Mouse (Mus musculus): Measurements from ENCODE around the gene Serpinf2. TPM values are rescaled to one million over a fixed set of nuclear protein-coding genes. Genes with fewer than 3 reads are reported as not detected.

The Serpinf2 gene
- polyA plus RNA-seq, 1 experiment from 2014 or later = 0.52 TPM

DNA sequence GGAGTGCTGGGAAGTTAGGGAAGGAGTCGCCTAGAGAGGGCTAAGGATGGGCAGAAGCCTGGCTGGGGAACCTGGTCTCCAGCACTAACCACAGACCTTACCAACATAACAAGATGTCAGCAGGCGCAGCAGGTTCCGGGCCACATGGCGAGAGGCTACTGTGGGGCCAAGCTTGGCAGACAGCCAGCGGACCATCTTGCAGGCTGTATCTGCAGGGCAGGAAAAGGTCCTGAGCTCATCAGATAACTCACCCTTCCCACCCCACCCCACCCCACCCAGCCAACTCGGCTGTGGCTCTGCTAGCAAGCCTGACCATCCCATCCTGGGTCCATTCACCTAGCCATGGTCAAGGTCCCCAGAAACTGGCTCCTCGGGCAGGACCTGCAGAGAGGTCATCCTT lies 10.3 kb upstream of the Serpinf2 start:
- ATAC-seq (ENCODE audit: insufficient number of reproducible peaks, low FRiP score, low TSS enrichment, low read depth) = no peak
- no peak overlapping the region for H3K4me2 ChIP-seq (ENCODE audit: low read depth, severe bottlenecking)
- no peak overlapping the region for H3K4me3 ChIP-seq (ENCODE audit: low read depth, low read length)
- no peak for DNase-seq (ENCODE audit: low spot score)
- WGBS = 89% methylated on average over 7 of the region's 7 CpGs
- peaks cover under 1% of the 10 kb centered on the region; the same call in 1 of the 2 replicates for H3K4me1 ChIP-seq (ENCODE audit: control insufficient read depth, insufficient read depth, low read length)
- no peak overlapping the region for H3K9ac ChIP-seq (ENCODE audit: low read length)
- peaks cover 6% of the 10 kb centered on the region; the same call in 1 of the 2 replicates for H3K36me3 ChIP-seq (ENCODE audit: control insufficient read depth, insufficient read depth, low read length)
- no peaks in the 10 kb centered on the region for H3K27me3 ChIP-seq (ENCODE audit: control insufficient read depth, insufficient read depth, low read length)
- H3K9me3 ChIP-seq (ENCODE audit: control insufficient read depth, low read length) = no peaks in the 10 kb centered on the region
- H3K27ac ChIP-seq (replicated peaks; ENCODE audit: low read depth, low read length) = no peak overlapping the region

DNA sequence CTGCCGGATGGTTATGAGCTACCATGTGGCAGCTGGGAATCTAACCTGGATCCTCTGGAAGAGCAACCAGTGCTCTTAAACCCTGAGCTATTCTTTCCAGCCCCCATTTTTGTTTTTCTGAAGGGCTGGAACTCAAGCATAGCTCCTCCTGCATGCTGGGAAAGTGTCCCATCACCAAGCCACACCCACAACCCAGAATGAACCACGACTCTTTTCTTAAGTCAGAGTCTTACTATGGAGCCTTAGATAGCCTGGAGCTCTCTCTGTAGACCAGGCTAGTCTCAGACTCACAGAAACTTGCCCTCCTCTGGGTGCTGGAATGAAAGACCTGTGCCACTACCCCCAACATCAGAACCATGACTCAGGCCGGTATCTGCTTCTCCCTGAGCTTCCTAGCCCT lies 9.2 kb upstream of the Serpinf2 start:
- H3K36me3 ChIP-seq (ENCODE audit: control insufficient read depth, insufficient read depth, low read length) = peaks cover 8% of the 10 kb centered on the region; the same call in 1 of the 2 replicates
- H3K4me1 ChIP-seq (ENCODE audit: control insufficient read depth, insufficient read depth, low read length) = no peaks in the 10 kb centered on the region; the same call in 1 of the 2 replicates
- DNase-seq (ENCODE audit: low spot score) (no peak), ATAC-seq (ENCODE audit: insufficient number of reproducible peaks, low FRiP score, low TSS enrichment, low read depth) (no peak)
- H3K4me2 ChIP-seq (ENCODE audit: low read depth, severe bottlenecking) = no peak overlapping the region
- H3K4me3 ChIP-seq (ENCODE audit: low read depth, low read length) = no peak overlapping the region
- 72% methylated on average over 3 of the region's 3 CpGs for WGBS
- H3K27ac ChIP-seq (replicated peaks; ENCODE audit: low read depth, low read length) = no peak overlapping the region
- no peaks in the 10 kb centered on the region for H3K27me3 ChIP-seq (ENCODE audit: control insufficient read depth, insufficient read depth, low read length)
- H3K9ac ChIP-seq (ENCODE audit: low read length) = no peak overlapping the region
- no peaks in the 10 kb centered on the region for H3K9me3 ChIP-seq (ENCODE audit: control insufficient read depth, low read length)

DNA sequence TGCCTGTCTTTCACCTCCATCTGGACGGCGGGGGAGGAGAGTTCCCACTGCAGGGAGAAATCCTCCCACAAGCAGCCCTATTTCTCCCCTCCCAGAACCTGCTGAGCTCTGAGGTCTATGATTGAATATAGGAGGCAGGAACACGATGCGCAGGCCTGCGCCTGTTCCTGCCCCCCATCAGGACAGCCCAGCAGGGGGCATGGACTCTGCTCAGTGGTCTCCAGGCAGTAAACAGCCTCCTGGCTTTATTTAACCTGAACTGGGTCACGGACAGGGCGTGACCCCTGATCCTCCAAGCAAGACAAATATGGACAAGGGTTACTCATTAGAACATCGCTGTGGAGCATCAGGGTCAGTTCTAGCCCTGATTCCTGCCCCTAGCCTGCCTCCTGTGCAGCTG lies 4.3 kb upstream of the Serpinf2 start:
- 0 out of 2 replicates have a peak overlapping the region, but pooled peaks have one; percentile 22 for H3K9ac ChIP-seq (ENCODE audit: low read length)
- H3K9me3 ChIP-seq (ENCODE audit: control insufficient read depth, low read length) = no peaks in the 10 kb centered on the region
- no peak overlapping the region for H3K27ac ChIP-seq (replicated peaks; ENCODE audit: low read depth, low read length)
- H3K4me3 ChIP-seq (ENCODE audit: low read depth, low read length) = no peak overlapping the region
- WGBS = 42% methylated on average over 8 of the region's 8 CpGs
- DNase-seq (ENCODE audit: low spot score) (no peak), ATAC-seq (ENCODE audit: insufficient number of reproducible peaks, low FRiP score, low TSS enrichment, low read depth) (no peak)
- peaks cover 5% of the 10 kb centered on the region; the same call in 1 of the 2 replicates for H3K36me3 ChIP-seq (ENCODE audit: control insufficient read depth, insufficient read depth, low read length)
- no peaks in the 10 kb centered on the region for H3K4me1 ChIP-seq (ENCODE audit: control insufficient read depth, insufficient read depth, low read length)
- no peaks in the 10 kb centered on the region for H3K27me3 ChIP-seq (ENCODE audit: control insufficient read depth, insufficient read depth, low read length)
- no peak overlapping the region for H3K4me2 ChIP-seq (ENCODE audit: low read depth, severe bottlenecking)

DNA sequence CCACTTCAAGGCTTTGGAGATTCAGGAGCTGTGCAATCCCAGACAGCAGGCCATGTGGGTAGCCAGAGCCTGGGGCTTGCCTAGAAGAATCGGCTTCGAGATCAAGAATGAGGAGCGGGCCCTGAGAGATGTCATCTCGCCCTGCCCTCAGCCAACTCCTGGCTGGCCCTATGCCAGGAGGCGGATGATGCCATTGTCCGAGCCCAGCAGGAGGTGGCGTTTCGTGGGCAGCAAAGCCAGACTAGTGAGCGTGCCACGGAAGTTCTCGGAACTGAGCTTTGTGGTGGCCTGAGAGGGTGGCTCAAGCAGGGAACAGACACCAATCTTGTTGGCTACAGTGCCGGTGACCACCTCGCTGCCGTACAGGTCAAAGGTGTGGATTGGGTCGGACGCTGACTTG lies 2.2 kb upstream of the Serpinf2 start:
- Histone ChIP-seq H3K36me3 (ENCODE audit: control insufficient read depth, insufficient read depth, low read length) (0 out of 2 replicates have a peak, but pooled peaks cover 2% of the 10 kb centered on the region), H3K4me1 (ENCODE audit: control insufficient read depth, insufficient read depth, low read length) (no peaks in the 10 kb centered on the region), H3K9ac (ENCODE audit: low read length) (no peak overlapping the region), H3K4me2 (ENCODE audit: low read depth, severe bottlenecking) (no peak overlapping the region), H3K27me3 (ENCODE audit: control insufficient read depth, insufficient read depth, low read length) (no peaks in the 10 kb centered on the region), H3K4me3 (ENCODE audit: low read depth, low read length) (no peak overlapping the region), H3K27ac (replicated peaks; ENCODE audit: low read depth, low read length) (no peak overlapping the region), H3K9me3 (ENCODE audit: control insufficient read depth, low read length) (no peaks in the 10 kb centered on the region)
- DNase-seq (ENCODE audit: low spot score) = no peak
- 93% methylated on average over 16 of the region's 16 CpGs for WGBS
- ATAC-seq (ENCODE audit: insufficient number of reproducible peaks, low FRiP score, low TSS enrichment, low read depth) = no peak

DNA sequence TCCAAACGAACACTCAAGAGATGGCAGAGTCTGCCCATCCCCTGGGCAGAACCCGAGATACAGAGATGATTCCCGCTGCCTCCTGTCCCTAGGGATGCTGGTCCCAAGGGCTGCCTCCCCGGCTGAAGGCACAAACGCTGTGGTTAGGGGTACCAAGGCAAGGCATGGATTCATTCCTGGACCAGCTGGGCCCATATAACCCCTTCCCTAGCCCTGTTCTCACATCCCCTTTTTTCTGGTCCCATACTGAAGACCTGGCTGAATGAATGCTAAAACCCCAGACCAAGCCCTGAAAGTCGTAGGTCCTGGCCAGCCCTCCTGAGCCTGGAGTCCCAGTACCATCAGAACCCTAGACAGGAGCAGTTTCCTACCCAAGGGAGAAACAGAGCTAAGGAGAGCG lies 1.6 kb upstream of the Serpinf2 start:
- H3K36me3 ChIP-seq (ENCODE audit: control insufficient read depth, insufficient read depth, low read length) = 0 out of 2 replicates have a peak, but pooled peaks cover 2% of the 10 kb centered on the region
- no peaks in the 10 kb centered on the region for H3K9me3 ChIP-seq (ENCODE audit: control insufficient read depth, low read length)

DNA sequence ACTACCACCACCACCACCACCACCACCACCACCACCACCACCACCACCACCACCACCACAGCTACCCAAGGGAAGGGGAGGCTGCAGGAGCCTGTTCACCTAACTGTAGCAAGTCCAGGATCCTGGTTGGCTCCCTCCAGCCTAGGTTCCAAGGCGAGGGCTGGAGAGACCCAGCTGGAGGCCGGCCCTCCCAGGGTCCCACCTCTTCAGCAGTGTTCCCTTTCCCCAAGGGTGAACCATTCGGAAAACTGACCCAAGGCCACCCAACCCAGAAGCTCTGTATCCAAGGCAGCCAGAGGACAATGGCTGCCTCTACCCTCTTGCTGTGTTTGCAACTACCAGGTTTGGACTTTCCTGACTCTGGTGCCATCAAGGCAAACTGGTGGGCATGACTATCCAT lies 560 bp upstream of the Serpinf2 start:
- Histone ChIP-seq H3K9me3 (ENCODE audit: control insufficient read depth, low read length) (no peaks in the 10 kb centered on the region), H3K4me3 (ENCODE audit: low read depth, low read length) (no peak overlapping the region), H3K27me3 (ENCODE audit: control insufficient read depth, insufficient read depth, low read length) (no peaks in the 10 kb centered on the region), H3K36me3 (ENCODE audit: control insufficient read depth, insufficient read depth, low read length) (0 out of 2 replicates have a peak, but pooled peaks cover 2% of the 10 kb centered on the region), H3K4me2 (ENCODE audit: low read depth, severe bottlenecking) (no peak overlapping the region), H3K4me1 (ENCODE audit: control insufficient read depth, insufficient read depth, low read length) (no peaks in the 10 kb centered on the region), H3K9ac (ENCODE audit: low read length) (no peak overlapping the region), H3K27ac (replicated peaks; ENCODE audit: low read depth, low read length) (no peak overlapping the region)
- ATAC-seq (ENCODE audit: insufficient number of reproducible peaks, low FRiP score, low TSS enrichment, low read depth) (no peak), DNase-seq (ENCODE audit: low spot score) (no peak)
- WGBS = 85% methylated on average over 3 of the region's 3 CpGs

More for the DNA sequence above, 1.6 kb upstream of the Serpinf2 start:
- Histone ChIP-seq H3K4me1 (ENCODE audit: control insufficient read depth, insufficient read depth, low read length) (no peaks in the 10 kb centered on the region), H3K9ac (ENCODE audit: low read length) (no peak overlapping the region), H3K27ac (replicated peaks; ENCODE audit: low read depth, low read length) (no peak overlapping the region), H3K27me3 (ENCODE audit: control insufficient read depth, insufficient read depth, low read length) (no peaks in the 10 kb centered on the region), H3K4me2 (ENCODE audit: low read depth, severe bottlenecking) (no peak overlapping the region), H3K4me3 (ENCODE audit: low read depth, low read length) (no peak overlapping the region)
- 82% methylated on average over 7 of the region's 7 CpGs for WGBS
- DNase-seq (ENCODE audit: low spot score) = no peak
- ATAC-seq (ENCODE audit: insufficient number of reproducible peaks, low FRiP score, low TSS enrichment, low read depth) = no peak

DNA sequence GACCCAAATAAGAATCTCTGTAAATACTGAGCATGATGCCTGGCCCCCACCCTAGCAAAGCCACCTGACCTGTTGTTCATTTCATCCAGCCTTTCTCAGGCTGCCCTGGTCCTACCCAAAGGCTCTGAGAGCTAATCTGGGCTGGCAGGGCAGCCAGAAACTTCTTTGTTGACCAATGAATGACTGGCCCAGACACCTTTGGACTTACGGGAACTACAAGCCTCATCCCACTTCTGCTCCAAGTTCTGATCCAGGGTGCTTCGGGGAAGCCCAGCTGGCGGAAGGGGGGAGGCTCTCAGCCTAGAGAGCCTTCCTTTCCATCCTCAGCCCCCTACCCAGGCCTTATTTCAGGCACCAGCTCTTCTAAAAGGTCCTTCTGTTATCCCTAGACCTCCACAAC lies 587 bp downstream of the Serpinf2 start:
- Histone ChIP-seq H3K36me3 (ENCODE audit: control insufficient read depth, insufficient read depth, low read length) (no peaks in the 10 kb centered on the region), H3K9ac (ENCODE audit: low read length) (no peak overlapping the region), H3K27ac (replicated peaks; ENCODE audit: low read depth, low read length) (no peak overlapping the region), H3K4me1 (ENCODE audit: control insufficient read depth, insufficient read depth, low read length) (no peaks in the 10 kb centered on the region), H3K4me3 (ENCODE audit: low read depth, low read length) (no peak overlapping the region), H3K4me2 (ENCODE audit: low read depth, severe bottlenecking) (no peak overlapping the region), H3K9me3 (ENCODE audit: control insufficient read depth, low read length) (no peaks in the 10 kb centered on the region; the same call in 1 of the 2 replicates), H3K27me3 (ENCODE audit: control insufficient read depth, insufficient read depth, low read length) (no peaks in the 10 kb centered on the region)
- DNase-seq (ENCODE audit: low spot score) (no peak), ATAC-seq (ENCODE audit: insufficient number of reproducible peaks, low FRiP score, low TSS enrichment, low read depth) (no peak)
- 76% methylated on average over 3 of the region's 3 CpGs for WGBS

DNA sequence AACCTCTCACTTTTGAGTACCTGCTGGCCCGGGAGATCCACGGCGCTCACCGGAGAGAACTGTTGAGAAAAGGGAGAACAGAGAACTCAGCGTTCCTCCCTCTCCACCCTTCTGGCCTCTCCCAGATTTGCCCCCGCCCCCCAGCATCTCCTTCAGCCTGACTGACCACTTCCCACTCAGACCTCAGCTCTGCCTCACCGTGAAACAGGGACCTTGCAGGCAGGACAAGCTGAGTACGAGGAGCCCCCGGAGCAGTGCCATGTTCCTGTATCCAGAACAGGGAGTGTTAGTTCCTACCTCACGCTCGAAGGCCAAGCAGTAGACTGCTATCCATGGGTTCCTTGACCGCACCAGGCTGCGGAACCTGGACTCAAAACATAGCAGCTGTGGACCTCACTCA lies 1.2 kb downstream of the Serpinf2 start:
- H3K9ac ChIP-seq (ENCODE audit: low read length) = no peak overlapping the region
- DNase-seq (ENCODE audit: low spot score) (no peak), ATAC-seq (ENCODE audit: insufficient number of reproducible peaks, low FRiP score, low TSS enrichment, low read depth) (no peak)
- no peaks in the 10 kb centered on the region for H3K4me1 ChIP-seq (ENCODE audit: control insufficient read depth, insufficient read depth, low read length)
- no peaks in the 10 kb centered on the region for H3K36me3 ChIP-seq (ENCODE audit: control insufficient read depth, insufficient read depth, low read length)
- H3K4me2 ChIP-seq (ENCODE audit: low read depth, severe bottlenecking) = no peak overlapping the region
- 84% methylated on average over 13 of the region's 13 CpGs for WGBS
- H3K9me3 ChIP-seq (ENCODE audit: control insufficient read depth, low read length) = no peaks in the 10 kb centered on the region; the same call in 1 of the 2 replicates
- H3K27me3 ChIP-seq (ENCODE audit: control insufficient read depth, insufficient read depth, low read length) = no peaks in the 10 kb centered on the region
- H3K4me3 ChIP-seq (ENCODE audit: low read depth, low read length) = no peak overlapping the region
- H3K27ac ChIP-seq (replicated peaks; ENCODE audit: low read depth, low read length) = no peak overlapping the region

DNA sequence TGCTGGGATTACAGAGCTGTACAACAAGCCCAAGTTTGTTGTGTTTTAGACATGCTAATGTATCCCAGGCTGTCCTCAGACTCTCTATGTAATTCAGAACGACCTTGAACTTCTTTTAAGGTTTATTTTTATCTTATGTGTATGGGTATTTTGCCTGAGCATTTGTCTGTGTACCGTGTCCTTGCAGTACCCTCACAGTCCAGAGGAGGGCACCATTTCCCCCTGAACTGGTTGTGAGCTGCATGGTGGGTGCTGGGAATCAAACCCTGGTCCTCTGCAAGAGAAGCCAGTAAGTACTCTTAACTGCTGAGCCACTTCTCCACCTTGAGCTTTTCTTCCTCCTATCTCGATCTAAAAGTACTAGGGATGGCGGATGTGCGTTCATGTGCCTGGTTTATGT lies 5.3 kb downstream of the Serpinf2 start:
- Histone ChIP-seq H3K9me3 (ENCODE audit: control insufficient read depth, low read length) (no peaks in the 10 kb centered on the region; the same call in 1 of the 2 replicates), H3K9ac (ENCODE audit: low read length) (no peak overlapping the region), H3K4me3 (ENCODE audit: low read depth, low read length) (no peak overlapping the region), H3K27ac (replicated peaks; ENCODE audit: low read depth, low read length) (no peak overlapping the region), H3K4me2 (ENCODE audit: low read depth, severe bottlenecking) (no peak overlapping the region), H3K4me1 (ENCODE audit: control insufficient read depth, insufficient read depth, low read length) (no peaks in the 10 kb centered on the region), H3K36me3 (ENCODE audit: control insufficient read depth, insufficient read depth, low read length) (no peaks in the 10 kb centered on the region), H3K27me3 (ENCODE audit: control insufficient read depth, insufficient read depth, low read length) (no peaks in the 10 kb centered on the region)
- WGBS = 87% methylated on average over 5 of the region's 5 CpGs
- DNase-seq (ENCODE audit: low spot score) (no peak), ATAC-seq (ENCODE audit: insufficient number of reproducible peaks, low FRiP score, low TSS enrichment, low read depth) (no peak)

Measured in limb, embryonic 11.5 days (tissue).